Mouse (Mus musculus): Measurements from ENCODE around the gene Nans.

DNA sequence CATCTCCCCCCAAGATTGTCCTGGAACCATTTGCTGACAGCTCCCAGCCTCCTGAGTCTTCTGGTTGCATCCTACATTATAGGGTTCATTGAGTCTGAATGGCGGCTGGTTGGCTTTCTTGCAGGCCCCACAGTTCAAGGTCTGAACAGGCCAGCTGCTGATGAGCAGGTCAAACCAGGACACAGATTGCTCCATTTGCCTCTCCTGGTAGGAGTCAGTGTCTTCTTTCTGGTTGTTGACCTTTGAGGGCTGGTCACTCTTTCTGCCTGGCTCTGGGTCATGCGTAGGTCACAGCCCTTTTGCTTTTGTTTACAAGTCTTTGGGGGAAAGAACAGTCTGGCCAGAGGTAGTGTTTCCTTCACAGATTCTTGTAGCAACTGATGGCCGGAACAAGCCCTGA lies 9.5 kb downstream of the Nans start:
- no peak for TF ChIP-seq CTCF (IDR thresholded peaks at IDR 0.05; ENCODE audit: borderline replicate concordance, control insufficient read depth, extremely low read depth, insufficient read depth, low read length, poor library complexity)
- no peak for TF ChIP-seq POLR2A (IDR thresholded peaks at IDR 0.05; ENCODE audit: control insufficient read depth, extremely low read depth, insufficient read depth, low read length, poor library complexity)
